Mouse (Mus musculus) heart, adult 11 months (tissue): ENCODE results near the gene Atp2b2.

Experiments
- DNase-seq: peaks from one replicate; pipeline ENCODE4 v3.0.0; 2022

Atp2b2 gene

GRCm38 (mm10) chr6:113886886-113887285 is 155.5 kb downstream of the Atp2b2 start:
- DNase-seq: no peak

GRCm38 (mm10) chr6:113884806-113885205 is 157.6 kb downstream of the Atp2b2 start:
- DNase-seq: no peak

- no peak for DNase-seq
These were observed 159.2 kb downstream of the Atp2b2 start for GRCm38 (mm10) chr6:113883225-113883624.

- DNase-seq: no peak
These were observed 160.0 kb downstream of the Atp2b2 start for GRCm38 (mm10) chr6:113882396-113882795.

- no peak for DNase-seq
These were observed 160.7 kb downstream of the Atp2b2 start for GRCm38 (mm10) chr6:113881561-113882243.

- DNase-seq: no peak
These were observed 163.0 kb downstream of the Atp2b2 start for GRCm38 (mm10) chr6:113879366-113879765.

- DNase-seq: no peak
These were observed 163.8 kb downstream of the Atp2b2 start for GRCm38 (mm10) chr6:113878510-113879128.

- DNase-seq: no peak
These were observed 165.8 kb downstream of the Atp2b2 start for GRCm38 (mm10) chr6:113876585-113876984.

GRCm38 (mm10) chr6:113875201-113875600 is 167.2 kb downstream of the Atp2b2 start:
- DNase-seq: no peak

GRCm38 (mm10) chr6:113872654-113873053 is 169.8 kb downstream of the Atp2b2 start:
- DNase-seq: no peak

GRCm38 (mm10) chr6:113870775-113871174 is 171.6 kb downstream of the Atp2b2 start:
- no peak for DNase-seq

- DNase-seq: no peak
These were observed 173.9 kb downstream of the Atp2b2 start for GRCm38 (mm10) chr6:113868552-113868951.

GRCm38 (mm10) chr6:113865699-113866098 is 176.7 kb downstream of the Atp2b2 start:
- no peak for DNase-seq

- DNase-seq: no peak
These were observed 177.6 kb downstream of the Atp2b2 start for GRCm38 (mm10) chr6:113864812-113865211.

GRCm38 (mm10) chr6:113862955-113863354 is 179.5 kb downstream of the Atp2b2 start:
- DNase-seq: no peak

GRCm38 (mm10) chr6:113861938-113862337 is 180.5 kb downstream of the Atp2b2 start:
- no peak for DNase-seq

- no peak for DNase-seq
These were observed 181.0 kb downstream of the Atp2b2 start for GRCm38 (mm10) chr6:113861375-113861770.

GRCm38 (mm10) chr6:113860735-113861374 is 181.6 kb downstream of the Atp2b2 start:
- no peak for DNase-seq

GRCm38 (mm10) chr6:113860023-113860734 is 182.2 kb downstream of the Atp2b2 start:
- DNase-seq: no peak

- DNase-seq: no peak
These were observed 184.1 kb downstream of the Atp2b2 start for GRCm38 (mm10) chr6:113858317-113858716.

- no peak for DNase-seq
These were observed 185.0 kb downstream of the Atp2b2 start for GRCm38 (mm10) chr6:113857310-113857873.

- no peak for DNase-seq
These were observed 185.6 kb downstream of the Atp2b2 start for GRCm38 (mm10) chr6:113856790-113857189.

GRCm38 (mm10) chr6:113856095-113856646 is 186.2 kb downstream of the Atp2b2 start:
- no peak for DNase-seq
